Mouse (Mus musculus) heart, adult 2 months (tissue): ENCODE measurements around the gene Itk. TPM values are rescaled to one million over a fixed set of nuclear protein-coding genes. Genes with fewer than 3 reads are reported as not detected.

Source experiments
- DNase-seq, 2 experiments: peaks; one replicate each; pipeline ENCODE4 v3.0.0; 2021
- H3K27ac ChIP-seq: fragments of 200-600 bp; 2 replicates; pipeline ENCODE4 v1.8.1; 2022
- H3K27me3 ChIP-seq: fragments of 200-500 bp; 2 replicates; pipeline ENCODE4 v1.6.1; 2012; ENCODE audit warnings: mild to moderate bottlenecking, low read length, inconsistent platforms, mixed read lengths; ENCODE audit not compliant: control insufficient read depth, insufficient read depth
- H3K36me3 ChIP-seq: fragments of 200-500 bp; 2 replicates; pipeline ENCODE4 v1.6.1; 2012; ENCODE audit warnings: low read length, inconsistent platforms; ENCODE audit not compliant: control insufficient read depth, insufficient read depth
- H3K4me1 ChIP-seq: fragments of 200-500 bp; 2 replicates; pipeline ENCODE4 v1.6.1; 2011; ENCODE audit warnings: low read length; ENCODE audit not compliant: control insufficient read depth, insufficient read depth
- H3K4me3 ChIP-seq: fragments of 200-600 bp; 2 replicates; pipeline ENCODE4 v1.8.1; 2022
- H3K79me2 ChIP-seq: fragments of 200-500 bp; replicated peaks from 2 replicates; pipeline ENCODE4 v1.6.1; 2012; ENCODE audit warnings: mild to moderate bottlenecking, inconsistent platforms, low read length, moderate library complexity, mixed read lengths; ENCODE audit not compliant: control insufficient read depth, insufficient read depth
- H3K9ac ChIP-seq: fragments of 200-500 bp; 2 replicates; pipeline ENCODE4 v1.6.1; 2012; ENCODE audit warnings: low read depth, mild to moderate bottlenecking, control low read depth, inconsistent platforms, low read length, mixed read lengths
- CTCF ChIP-seq: fragments of 200-600 bp; IDR thresholded peaks from 2 replicates; pipeline ENCODE4 v1.8.1; 2022; ENCODE audit warnings: antibody characterized with exemption, mild to moderate bottlenecking, moderate library complexity
- EP300 ChIP-seq: fragments of 200-500 bp; IDR thresholded peaks from 2 replicates; pipeline ENCODE4 v1.6.1; 2011; ENCODE audit warnings: low read depth, low read length, control low read depth; ENCODE audit not compliant: insufficient read depth
- POLR2A ChIP-seq: fragments of 200-500 bp; IDR thresholded peaks from 2 replicates; pipeline ENCODE4 v1.6.1; 2011; ENCODE audit warnings: mild to moderate bottlenecking, low read depth, low read length, control low read depth; ENCODE audit not compliant: insufficient read depth
- whole genome bisulfite sequencing: fragments of 180-500 bp; shearing (Covaris S2); methylation state at CpG from one replicate; pipeline ENCODE4 v1.1.7; 2018; 5-methylcytosine and 5-hydroxymethylcytosine counted together
- intact Hi-C: fragments of 180-260 bp; cut with DNase I; formaldehyde crosslinking; loops from one replicate; pipeline ENCODE4 v1.15.1; 2025
- long read RNA-seq: library from polyadenylated mRNA; stranded (forward); transcript quantifications from one replicate; pipeline ENCODE4 v2.0.0, GENCODE M21; 2021
- polyA plus RNA-seq: library from polyadenylated mRNA; depleted of rRNA; stranded (reverse); fragments of >200 nt; gene quantifications from 2 replicates; pipeline ENCODE4 v1.2.3, GENCODE M21; 2012; rRNA removed
- total RNA-seq, 2 experiments: library from RNA; stranded (reverse); gene quantifications; 2 replicates each; pipeline ENCODE4 v1.2.3; 2021

Gene Itk
- total RNA-seq (under 1 TPM; 0.26 to 0.30 TPM), polyA plus RNA-seq (0.35 and 0.51 TPM in 2 replicates)
- long read RNA-seq: 0 reads

DNA sequence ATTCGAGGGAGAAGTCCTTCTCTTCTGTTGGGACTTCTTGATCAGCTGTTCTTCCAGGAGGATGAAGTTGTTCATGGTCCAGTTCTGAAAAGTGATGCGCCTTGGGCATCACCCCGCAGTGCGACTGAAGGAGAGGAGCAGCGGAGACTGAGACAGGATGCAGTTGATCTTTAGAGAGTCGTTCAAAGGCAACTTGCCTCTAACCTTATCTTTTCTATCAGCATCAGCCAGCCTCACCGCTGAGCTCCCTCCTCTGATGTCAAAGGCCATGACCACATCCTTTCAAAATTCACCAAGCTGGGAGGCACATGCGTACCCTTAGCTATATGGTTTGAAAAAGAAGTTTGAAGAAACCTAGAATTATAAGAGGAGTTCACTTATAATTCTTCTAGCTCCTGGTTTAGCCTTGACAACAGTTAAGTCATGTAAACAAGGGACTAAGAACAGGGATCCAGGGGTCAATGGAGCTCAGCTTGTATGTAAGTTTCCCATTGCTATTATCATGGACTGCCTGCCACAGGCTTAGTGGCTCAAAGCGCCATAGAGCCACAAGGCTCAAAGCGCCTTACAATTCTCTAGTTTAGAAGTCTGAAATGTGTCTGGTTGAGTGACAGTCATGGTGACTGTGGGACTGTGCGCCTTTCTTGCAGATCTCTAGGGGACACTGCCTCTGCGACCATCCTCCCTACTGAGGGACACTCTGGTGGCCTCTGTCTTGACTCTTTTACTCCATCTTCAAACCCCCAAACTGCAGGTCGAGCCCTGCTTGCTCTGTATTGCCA is at the start of gene Itk:
Gene Itk (minus strand): TSS at position 180 of the 782 bp plus-strand sequence.
- Histone ChIP-seq H3K36me3 (no peaks in the 10 kb centered on the region), H3K4me1 (no peaks in the 10 kb centered on the region), H3K27me3 (no peaks in the 10 kb centered on the region), H3K4me3 (no peak within 1 kb of the TSS), H3K9ac (no peak within 1 kb of the TSS), H3K79me2 (no peaks in the 10 kb centered on the region), H3K27ac (no peak within 1 kb of the TSS)
- intact Hi-C loops: no loop called here
- TF ChIP-seq EP300: no peak
- TF ChIP-seq CTCF: no peak
- TF ChIP-seq POLR2A: no peak
- no peak for DNase-seq
- WGBS: 74% methylated on average over 13 of the region's 13 CpGs

DNA sequence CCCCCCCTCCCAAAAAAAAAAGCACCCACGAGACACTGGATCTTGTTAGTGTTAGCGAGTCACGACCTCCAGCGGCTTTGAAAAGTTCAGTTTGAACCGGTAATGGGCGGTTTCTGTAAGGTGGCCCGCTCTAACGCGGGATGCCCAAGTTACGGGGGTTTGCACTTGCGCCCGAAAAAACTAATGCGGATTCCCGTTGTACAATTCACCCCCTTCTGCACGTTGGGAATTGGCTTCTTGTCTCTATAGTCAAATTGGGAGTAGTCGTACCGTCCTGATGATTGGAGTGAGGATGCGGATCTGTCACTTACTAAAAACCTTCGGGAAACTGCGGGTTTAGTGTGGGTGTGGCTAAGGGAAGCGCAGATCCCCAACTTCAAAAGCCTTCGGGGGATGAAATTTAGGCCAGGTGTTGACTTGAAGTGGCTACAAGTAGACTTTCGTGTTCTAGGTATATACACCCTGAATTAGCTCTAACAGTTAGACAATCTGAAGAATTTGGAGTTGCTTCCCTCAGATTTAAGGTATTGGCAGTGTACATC is 48.2 kb upstream of the Itk start:
- Histone ChIP-seq H3K27me3 (no peaks in the 10 kb centered on the region), H3K36me3 (peaks cover 9% of the 10 kb centered on the region), H3K4me1 (peaks cover 3% of the 10 kb centered on the region), H3K79me2 (no peaks in the 10 kb centered on the region), H3K27ac (peak overlapping the region; percentile 95), H3K9ac (peak overlapping the region; percentile 92), H3K4me3 (peak overlapping the region; percentile 99)
- intact Hi-C loops: loop anchor here (10.0 kb wide), 1 partner anchor 483 kb away; the partner anchor contains the start of gene Thg1l
- no peak for TF ChIP-seq EP300
- no peak for TF ChIP-seq POLR2A
- TF ChIP-seq CTCF: no peak
- DNase-seq: peak in 1 of 2 experiments; percentile 30
- 2% methylated on average over 23 of the region's 23 CpGs for WGBS

DNA sequence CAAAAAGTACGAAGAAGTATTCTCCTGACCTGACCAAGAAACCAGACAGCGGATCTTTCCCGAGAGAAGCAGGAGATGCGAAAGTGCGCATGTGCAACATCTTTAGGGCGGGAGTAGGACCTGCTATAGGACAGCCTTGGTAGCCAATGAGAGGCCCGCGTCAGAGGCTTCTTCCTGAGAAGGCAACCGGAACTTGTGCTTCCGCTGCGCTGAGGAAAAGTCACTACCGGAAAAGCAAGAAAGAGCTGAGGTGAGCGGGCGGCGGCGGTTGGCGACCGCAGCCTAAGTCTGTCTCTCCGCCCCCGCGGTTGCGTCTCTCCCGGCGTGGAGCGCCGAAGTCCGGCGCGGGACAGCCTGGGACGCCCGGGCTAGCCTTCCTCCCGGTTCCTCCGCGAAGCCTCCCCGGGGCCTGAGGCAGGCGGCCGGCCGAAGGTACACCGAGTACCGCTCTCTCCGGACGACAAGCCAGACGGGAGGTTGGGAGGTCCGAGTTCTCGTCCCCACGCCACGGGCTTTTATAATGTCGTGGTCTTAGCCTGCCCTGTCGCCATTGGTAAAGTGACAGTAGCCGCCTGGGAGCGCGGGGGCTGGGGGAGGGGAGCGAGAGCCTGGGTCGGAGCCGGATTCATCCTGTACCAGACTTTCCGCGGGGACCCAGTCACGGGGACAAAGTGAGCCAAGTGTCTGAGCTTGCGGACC is 47.6 kb upstream of the Itk start, which contains the start of gene Med7:
Gene Med7 (plus strand): TSS at position 166 of the 699 bp plus-strand sequence.
- DNase-seq: peak; percentile 90 to 96
- Histone ChIP-seq H3K27ac (peak within 1 kb of the TSS; percentile 95), H3K79me2 (no peaks in the 10 kb centered on the region), H3K4me3 (peak within 1 kb of the TSS; percentile 99), H3K9ac (peak within 1 kb of the TSS; percentile 92), H3K36me3 (peaks cover 9% of the 10 kb centered on the region), H3K27me3 (no peaks in the 10 kb centered on the region), H3K4me1 (peaks cover 3% of the 10 kb centered on the region)
- intact Hi-C loops: loop anchor here (10.0 kb wide), 1 partner anchor 482 kb away; the partner anchor contains the start of gene Thg1l
- TF ChIP-seq CTCF: no peak
- 0 out of 2 replicates have a peak, but pooled peaks have one; percentile 22 for TF ChIP-seq EP300
- TF ChIP-seq POLR2A: peak; percentile 81
- WGBS: under 1% methylated on average over 59 of the region's 59 CpGs

DNA sequence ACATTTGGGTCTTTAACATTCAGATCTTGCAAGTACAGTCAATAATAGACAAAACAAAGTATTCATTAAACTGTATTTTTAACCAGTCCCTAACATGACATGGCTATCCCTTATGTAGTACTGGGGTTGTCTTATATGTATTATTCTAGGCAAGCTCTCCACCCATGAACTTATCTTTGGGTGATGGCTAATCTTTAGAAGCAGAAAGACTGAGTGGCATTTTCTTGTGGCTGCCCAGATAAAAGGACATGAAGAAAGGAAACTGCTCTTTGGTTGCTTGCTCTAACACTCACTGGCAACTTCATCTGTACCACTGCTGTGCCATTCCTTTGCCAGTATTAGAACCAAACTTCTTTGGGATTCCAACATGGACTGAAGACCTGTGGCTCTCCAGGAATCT is 46.0 kb upstream of the Itk start:
- no peak overlapping the region for H3K27ac ChIP-seq
- H3K4me1 ChIP-seq: peaks cover 3% of the 10 kb centered on the region
- H3K9ac ChIP-seq: no peak overlapping the region
- H3K27me3 ChIP-seq: no peaks in the 10 kb centered on the region
- H3K36me3 ChIP-seq: peaks cover 4% of the 10 kb centered on the region
- no peak for DNase-seq
- intact Hi-C loops: loop anchor here (10.0 kb wide), 1 partner anchor 481 kb away; the partner anchor contains the start of gene Thg1l
- H3K4me3 ChIP-seq: no peak overlapping the region
- no peaks in the 10 kb centered on the region for H3K79me2 ChIP-seq
- no peak for TF ChIP-seq POLR2A
- no peak for TF ChIP-seq EP300
- TF ChIP-seq CTCF: no peak

DNA sequence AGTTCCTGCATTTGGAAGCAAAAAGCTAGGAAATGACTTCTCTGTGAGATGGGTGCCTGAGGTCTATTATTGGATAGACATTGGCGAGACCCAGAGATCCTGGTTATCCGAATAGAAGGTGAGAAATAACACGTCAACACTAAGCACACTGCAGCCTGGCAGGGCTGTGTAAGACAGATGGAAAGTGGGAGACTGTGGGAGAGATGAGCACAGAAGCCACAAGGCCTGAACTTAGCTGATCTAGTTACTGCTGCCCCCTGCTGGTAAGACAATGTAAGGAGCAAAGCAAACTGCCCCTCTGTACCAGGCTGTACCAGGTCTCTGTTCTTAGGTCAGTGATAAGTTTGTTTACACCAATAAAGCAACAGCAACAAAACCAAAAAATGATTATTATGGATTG is 41.8 kb upstream of the Itk start:
- Histone ChIP-seq H3K4me1 (no peaks in the 10 kb centered on the region), H3K9ac (no peak overlapping the region), H3K27ac (no peak overlapping the region), H3K79me2 (no peaks in the 10 kb centered on the region), H3K36me3 (no peaks in the 10 kb centered on the region; the same call in 1 of the 2 replicates), H3K27me3 (no peaks in the 10 kb centered on the region), H3K4me3 (no peak overlapping the region)
- intact Hi-C loops: loop anchor here (1.0 to 10.0 kb wide), 2 partner anchors 162 to 476 kb away; partner anchors contain the start of gene Thg1l
- DNase-seq: peak; percentile 43 to 46
- WGBS: 25% methylated on average over 3 of the region's 3 CpGs
- TF ChIP-seq CTCF (peak; percentile 91), POLR2A (no peak)
